Mouse (Mus musculus) hindbrain, embryonic 11.5 days (tissue): ENCODE data around the gene Olfr222. TPM values are rescaled to one million over a fixed set of nuclear protein-coding genes. Genes with fewer than 3 reads are reported as not detected.
"Not testable (repeated sequence)": the region's sequence is repeated elsewhere in the genome, so short reads cannot be mapped to it uniquely, and the experiment has no call there.

Experiments
- ATAC-seq: fragments of 200-750 bp; cut with Nextera tagmentation; 2 replicates; pipeline ENCODE4 v1.8.0; 2017; ENCODE audit warnings: mild to moderate bottlenecking, moderate TSS enrichment, moderate library complexity; ENCODE audit not compliant: low FRiP score
- DNase-seq: peaks from one replicate; pipeline ENCODE4 v3.0.0-alpha.2; 2015; ENCODE audit warnings: low spot score
- H3K27ac ChIP-seq: fragments of 300-500 bp; sonication (generic); 2 replicates; pipeline ENCODE4 v1.5.1; 2014; ENCODE audit warnings: mild to moderate bottlenecking, low read depth, low read length
- H3K27me3 ChIP-seq: fragments of 300-500 bp; sonication (generic); 2 replicates; pipeline ENCODE4 v1.6.1; 2014; ENCODE audit warnings: mild to moderate bottlenecking, low read length, moderate library complexity, mixed read lengths; ENCODE audit not compliant: control insufficient read depth, insufficient read depth
- H3K36me3 ChIP-seq: fragments of 300-500 bp; sonication (generic); 2 replicates; pipeline ENCODE4 v1.6.1; 2014; ENCODE audit warnings: mild to moderate bottlenecking, low read length, moderate library complexity, mixed read lengths; ENCODE audit not compliant: control insufficient read depth, insufficient read depth
- H3K4me1 ChIP-seq: fragments of 300-500 bp; sonication (generic); replicated peaks from 2 replicates; pipeline ENCODE4 v1.6.1; 2014; ENCODE audit warnings: low read length, mixed read lengths; ENCODE audit not compliant: control insufficient read depth, insufficient read depth
- H3K4me2 ChIP-seq: fragments of 300-500 bp; sonication (generic); replicated peaks from 2 replicates; pipeline ENCODE4 v1.6.1; 2014; ENCODE audit warnings: mild to moderate bottlenecking, low read depth, low read length
- H3K4me3 ChIP-seq: fragments of 300-500 bp; sonication (generic); 2 replicates; pipeline ENCODE4 v1.5.1; 2014; ENCODE audit warnings: low read depth, low read length
- H3K9ac ChIP-seq: fragments of 300-500 bp; sonication (generic); 2 replicates; pipeline ENCODE4 v1.6.1; 2014; ENCODE audit warnings: low read depth, low read length
- H3K9me3 ChIP-seq: fragments of 300-500 bp; sonication (generic); 2 replicates; pipeline ENCODE4 v1.6.1; 2016; ENCODE audit warnings: low read length; ENCODE audit not compliant: control insufficient read depth
- WGBS: fragments of 180-500 bp; shearing (Covaris S2); extraction: QIAGEN DNeasy Blood & Tissue Kit; methylation state at CpG from one replicate; pipeline ENCODE4 v1.1.7; 2014; 5-methylcytosine and 5-hydroxymethylcytosine counted together
- polyA plus RNA-seq: library from polyadenylated mRNA; unstranded; fragments of >200 nt; fragmentation: Nextera tagmentation; extraction: Ambion mirVana; gene quantifications from 2 replicates; pipeline ENCODE4 v1.2.1, GENCODE M21; 2014

Gene Olfr222
- polyA plus RNA-seq = not detected in 2 replicates

GRCm38 (mm10) chr11:59576135-59576534, at the start of gene Olfr222:
Gene Olfr222 (minus strand): TSS chr11:59576235.
- H3K36me3 ChIP-seq, H3K27ac ChIP-seq, H3K4me3 ChIP-seq, DNase-seq, H3K9me3 ChIP-seq, H3K9ac ChIP-seq, H3K4me2 ChIP-seq, H3K27me3 ChIP-seq, H3K4me1 ChIP-seq, ATAC-seq: not testable (repeated sequence)

- H3K9ac ChIP-seq = no peak overlapping the region
- H3K9me3 ChIP-seq = no peaks in the 10 kb centered on the region
- H3K4me3 ChIP-seq = no peak overlapping the region
- no peaks in the 10 kb centered on the region for H3K27me3 ChIP-seq
- ATAC-seq = no peak
- WGBS = 40% methylated on average over 6 of the region's 6 CpGs
- H3K4me1 ChIP-seq = no peaks in the 10 kb centered on the region
- no peak overlapping the region for H3K27ac ChIP-seq
- no peak overlapping the region for H3K4me2 ChIP-seq
- peak; percentile 57 for DNase-seq
- H3K36me3 ChIP-seq = no peaks in the 10 kb centered on the region
Observed at GRCm38 (mm10) chr11:59624017-59624630, 48.1 kb upstream of the Olfr222 start.

GRCm38 (mm10) chr11:59622214-59622613, 46.2 kb upstream of the Olfr222 start:
- H3K36me3 ChIP-seq = no peaks in the 10 kb centered on the region

GRCm38 (mm10) chr11:59616986-59617385, 41.0 kb upstream of the Olfr222 start:
- H3K36me3 ChIP-seq, H3K4me2 ChIP-seq, H3K9ac ChIP-seq, H3K4me1 ChIP-seq, DNase-seq, ATAC-seq, H3K27ac ChIP-seq, H3K4me3 ChIP-seq, H3K27me3 ChIP-seq, H3K9me3 ChIP-seq: not testable (repeated sequence)
- 93% methylated on average over 2 of the region's 2 CpGs for WGBS

More at GRCm38 (mm10) chr11:59622214-59622613, 46.2 kb upstream of the Olfr222 start:
- no peaks in the 10 kb centered on the region for H3K9me3 ChIP-seq
- no peaks in the 10 kb centered on the region for H3K4me1 ChIP-seq
- H3K4me3 ChIP-seq = no peak overlapping the region
- H3K4me2 ChIP-seq = no peak overlapping the region
- WGBS = 80% methylated on average over 3 of the region's 3 CpGs
- no peak overlapping the region for H3K9ac ChIP-seq
- H3K27ac ChIP-seq = no peak overlapping the region
- DNase-seq (no peak), ATAC-seq (no peak)
- H3K27me3 ChIP-seq = no peaks in the 10 kb centered on the region

GRCm38 (mm10) chr11:59614120-59614519, 38.1 kb upstream of the Olfr222 start:
- H3K9me3 ChIP-seq = no peaks in the 10 kb centered on the region
- no peak overlapping the region for H3K4me3 ChIP-seq
- no peak overlapping the region for H3K9ac ChIP-seq
- DNase-seq (peak; percentile 31), ATAC-seq (no peak)
- H3K4me1 ChIP-seq = no peaks in the 10 kb centered on the region
- no peak overlapping the region for H3K4me2 ChIP-seq
- no peak overlapping the region for H3K27ac ChIP-seq
- no peaks in the 10 kb centered on the region for H3K27me3 ChIP-seq
- no peaks in the 10 kb centered on the region for H3K36me3 ChIP-seq
- 66% methylated on average over 4 of the region's 4 CpGs for WGBS

- DNase-seq (no peak), ATAC-seq (no peak)
- Histone ChIP-seq H3K4me3 (no peak overlapping the region), H3K4me2 (no peak overlapping the region), H3K27me3 (no peaks in the 10 kb centered on the region), H3K9ac (no peak overlapping the region), H3K9me3 (no peaks in the 10 kb centered on the region), H3K27ac (no peak overlapping the region), H3K4me1 (no peaks in the 10 kb centered on the region), H3K36me3 (no peaks in the 10 kb centered on the region)
- 89% methylated on average over 5 of the region's 5 CpGs for WGBS
Observed at GRCm38 (mm10) chr11:59611646-59612045, 35.6 kb upstream of the Olfr222 start.

- H3K27me3 ChIP-seq = no peaks in the 10 kb centered on the region
- H3K9ac ChIP-seq = no peak overlapping the region
- H3K4me3 ChIP-seq = no peak overlapping the region
- no peaks in the 10 kb centered on the region for H3K36me3 ChIP-seq
- WGBS = 68% methylated on average over 1 of the region's 1 CpGs
- ATAC-seq (no peak), DNase-seq (no peak)
- H3K27ac ChIP-seq = no peak overlapping the region
- H3K9me3 ChIP-seq = no peaks in the 10 kb centered on the region
- no peak overlapping the region for H3K4me2 ChIP-seq
- no peaks in the 10 kb centered on the region for H3K4me1 ChIP-seq
Observed at GRCm38 (mm10) chr11:59602287-59602686, 26.3 kb upstream of the Olfr222 start.

GRCm38 (mm10) chr11:59600872-59601271, 24.8 kb upstream of the Olfr222 start:
- ATAC-seq = no peak
- Histone ChIP-seq H3K27ac (no peak overlapping the region), H3K9me3 (no peaks in the 10 kb centered on the region), H3K9ac (no peak overlapping the region), H3K27me3 (no peaks in the 10 kb centered on the region), H3K4me1 (no peaks in the 10 kb centered on the region), H3K4me2 (no peak overlapping the region), H3K4me3 (no peak overlapping the region), H3K36me3 (no peaks in the 10 kb centered on the region)
- no peak for DNase-seq
- WGBS = 91% methylated on average over 3 of the region's 3 CpGs

GRCm38 (mm10) chr11:59599211-59599610, 23.2 kb upstream of the Olfr222 start:
- 77% methylated on average over 7 of the region's 7 CpGs for WGBS
- Histone ChIP-seq H3K9me3 (no peaks in the 10 kb centered on the region), H3K9ac (no peak overlapping the region), H3K4me3 (no peak overlapping the region), H3K36me3 (no peaks in the 10 kb centered on the region), H3K27ac (no peak overlapping the region), H3K4me2 (no peak overlapping the region), H3K4me1 (no peaks in the 10 kb centered on the region), H3K27me3 (no peaks in the 10 kb centered on the region)
- ATAC-seq (no peak), DNase-seq (no peak)
